Mouse (Mus musculus): ENCODE measurements at regions not wholly inside any gene's neighbourhood (a gene's known extent, or its start where the extent isn't known, plus 50 kb on each side); places are given as distances from the start of the nearest gene placed in this dataset.

GRCm38 (mm10) chr1:184451686-184452085 lies 280.7 kb downstream of the Hlx start:
- no peak for ATAC-seq (replicated peaks in 1 of 2; ENCODE audit: insufficient read depth in 1 of 2, low FRiP score in 2 of 2, low TSS enrichment in 1 of 2, low read depth in 1 of 2, poor library complexity in 2 of 2, severe bottlenecking in 2 of 2)

DNA sequence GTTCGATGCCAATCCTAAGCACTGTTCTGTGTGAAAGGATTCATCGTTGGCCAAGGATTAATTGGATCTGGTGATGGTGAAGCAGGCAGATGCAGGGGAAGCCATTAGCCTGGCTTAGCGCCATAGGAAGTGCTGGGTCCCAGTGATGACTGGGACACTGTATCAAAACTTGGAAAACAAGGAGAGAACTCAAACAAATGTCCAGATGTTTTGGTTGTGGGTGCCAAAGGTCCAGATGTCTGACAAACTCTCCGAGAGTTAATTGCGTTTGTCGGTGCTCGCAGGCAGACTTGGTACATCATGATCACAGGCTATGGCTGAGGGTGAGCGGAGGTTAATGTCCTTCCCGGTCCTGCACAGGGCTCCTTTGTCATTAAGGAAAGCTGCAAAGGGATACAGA lies 283.4 kb downstream of the Hlx start:
- ATAC-seq (replicated peaks in 1 of 2; ENCODE audit: insufficient read depth in 1 of 2, low FRiP score in 2 of 2, low TSS enrichment in 1 of 2, low read depth in 1 of 2, poor library complexity in 2 of 2, severe bottlenecking in 2 of 2): no peak

- peak; percentile 65 to 81; a peak in 2 of 4 replicates for ATAC-seq (replicated peaks in 1 of 2; ENCODE audit: insufficient read depth in 1 of 2, low FRiP score in 2 of 2, low TSS enrichment in 1 of 2, low read depth in 1 of 2, poor library complexity in 2 of 2, severe bottlenecking in 2 of 2)
These were observed 284.5 kb downstream of the Hlx start for GRCm38 (mm10) chr1:184447911-184448310.

DNA sequence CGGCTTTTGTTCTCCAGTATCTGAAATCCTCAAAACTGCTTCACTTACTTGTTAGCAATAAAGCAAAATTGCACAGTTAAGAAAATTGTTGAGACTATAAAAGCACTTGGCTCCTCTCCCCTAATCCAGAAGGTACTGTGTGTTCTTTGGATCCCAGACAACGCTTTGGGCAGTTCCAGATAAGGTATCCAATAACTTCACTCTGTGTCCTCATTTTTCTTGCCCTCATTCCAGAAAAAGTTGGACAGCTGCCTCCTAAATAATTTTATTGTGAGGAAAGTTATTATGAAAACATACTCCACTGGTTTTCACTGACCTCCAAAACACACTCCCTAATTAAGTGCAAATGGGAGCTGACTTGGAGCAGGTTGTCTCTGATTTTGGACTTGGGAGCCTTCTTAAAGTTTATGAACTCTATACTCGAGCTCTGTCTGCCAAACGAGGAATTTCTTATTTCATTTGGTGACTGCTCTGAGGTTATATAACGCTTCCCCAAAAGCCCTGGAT lies 285.2 kb downstream of the Hlx start:
- ATAC-seq (replicated peaks in 1 of 2; ENCODE audit: insufficient read depth in 1 of 2, low FRiP score in 2 of 2, low TSS enrichment in 1 of 2, low read depth in 1 of 2, poor library complexity in 2 of 2, severe bottlenecking in 2 of 2): no peak

DNA sequence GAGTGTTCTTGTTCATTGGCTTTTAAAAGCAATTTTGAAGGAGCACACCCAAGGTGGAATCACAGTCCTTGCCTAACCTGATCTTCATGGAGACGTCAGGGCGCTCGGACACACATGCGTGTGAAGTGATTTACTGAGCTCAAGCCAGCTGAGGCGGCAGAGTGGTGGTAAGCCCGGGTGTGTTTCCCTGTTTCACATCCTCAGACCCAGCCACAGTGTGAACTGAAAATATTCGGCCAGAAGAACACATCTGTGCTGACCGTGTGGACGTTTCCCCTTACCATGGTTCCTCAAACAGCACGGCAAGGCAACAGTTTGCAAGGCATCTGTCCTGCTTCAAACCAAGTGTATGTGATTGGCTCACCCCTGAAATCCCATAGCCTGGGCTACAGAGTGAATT lies 288.2 kb downstream of the Hlx start:
- 0 out of 4 replicates have a peak, but pooled peaks of 1 of the 2 experiments have one; percentile 22 for ATAC-seq (replicated peaks in 1 of 2; ENCODE audit: insufficient read depth in 1 of 2, low FRiP score in 2 of 2, low TSS enrichment in 1 of 2, low read depth in 1 of 2, poor library complexity in 2 of 2, severe bottlenecking in 2 of 2)

GRCm38 (mm10) chr1:184442701-184443100 lies 289.7 kb downstream of the Hlx start:
- no peak for ATAC-seq (replicated peaks in 1 of 2; ENCODE audit: insufficient read depth in 1 of 2, low FRiP score in 2 of 2, low TSS enrichment in 1 of 2, low read depth in 1 of 2, poor library complexity in 2 of 2, severe bottlenecking in 2 of 2)

GRCm38 (mm10) chr1:184441005-184441557 lies 291.3 kb downstream of the Hlx start:
- peak; percentile 87 to 90 for ATAC-seq (replicated peaks in 1 of 2; ENCODE audit: insufficient read depth in 1 of 2, low FRiP score in 2 of 2, low TSS enrichment in 1 of 2, low read depth in 1 of 2, poor library complexity in 2 of 2, severe bottlenecking in 2 of 2)

DNA sequence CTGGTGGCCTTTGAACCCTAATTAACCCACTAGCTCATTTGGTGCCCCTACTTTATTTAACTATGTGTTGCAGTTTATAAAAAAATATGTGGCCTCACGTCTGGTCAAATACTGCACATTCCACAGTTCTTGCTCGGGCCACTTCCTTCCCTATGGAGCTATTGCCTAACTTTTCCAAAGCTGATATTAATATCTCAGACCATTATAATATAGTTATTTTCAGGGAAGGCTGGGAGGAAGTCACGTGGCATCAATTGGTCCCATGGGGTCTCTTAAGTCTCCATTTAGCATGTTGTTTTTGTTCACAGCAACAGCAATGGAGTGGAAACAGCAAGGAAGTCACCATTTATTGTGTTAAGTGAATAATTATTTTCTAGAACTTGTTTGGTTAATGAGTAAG lies 292.9 kb downstream of the Hlx start:
- no peak for ATAC-seq (replicated peaks in 1 of 2; ENCODE audit: insufficient read depth in 1 of 2, low FRiP score in 2 of 2, low TSS enrichment in 1 of 2, low read depth in 1 of 2, poor library complexity in 2 of 2, severe bottlenecking in 2 of 2)

DNA sequence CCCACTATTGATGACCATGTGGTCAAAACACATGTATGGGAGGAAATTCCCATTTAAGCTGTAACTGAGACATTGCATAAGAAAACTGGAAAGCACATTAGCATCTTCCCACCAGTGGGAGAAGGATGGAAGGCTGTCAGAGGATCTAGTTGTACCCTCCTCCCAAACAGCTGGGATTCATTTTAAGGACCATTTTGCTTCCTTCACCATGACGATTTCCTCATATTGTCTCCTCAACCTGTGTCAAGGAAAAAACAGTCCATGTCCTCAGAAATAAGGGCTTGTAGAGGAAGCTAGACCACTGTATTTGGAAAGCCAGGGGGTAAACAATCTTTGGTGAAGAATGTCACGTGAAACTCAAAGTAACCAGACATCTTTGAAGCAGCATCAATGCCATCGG lies 296.0 kb downstream of the Hlx start:
- no peak for ATAC-seq (replicated peaks in 1 of 2; ENCODE audit: insufficient read depth in 1 of 2, low FRiP score in 2 of 2, low TSS enrichment in 1 of 2, low read depth in 1 of 2, poor library complexity in 2 of 2, severe bottlenecking in 2 of 2)

DNA sequence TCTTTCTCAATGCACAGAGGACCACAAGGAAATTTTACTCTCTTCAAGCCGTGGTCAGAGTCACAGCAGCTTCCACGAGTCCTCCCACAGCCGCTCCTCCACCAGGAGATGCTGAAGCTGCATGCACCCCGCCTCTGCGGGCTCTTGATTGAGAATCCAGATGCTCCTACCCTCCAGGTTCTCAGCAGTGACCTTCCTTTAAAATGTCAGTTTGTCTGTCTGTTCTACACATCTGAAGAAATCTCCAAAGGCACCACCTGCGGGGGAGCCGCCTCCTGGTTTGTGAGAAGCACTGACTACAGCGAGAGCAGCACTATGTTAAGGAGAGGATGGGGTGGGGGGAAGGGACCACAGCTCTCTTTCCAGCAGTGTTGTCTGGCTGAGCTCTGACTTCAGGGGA lies 303.8 kb downstream of the Hlx start:
- no peak for ATAC-seq (replicated peaks in 1 of 2; ENCODE audit: insufficient read depth in 1 of 2, low FRiP score in 2 of 2, low TSS enrichment in 1 of 2, low read depth in 1 of 2, poor library complexity in 2 of 2, severe bottlenecking in 2 of 2)

DNA sequence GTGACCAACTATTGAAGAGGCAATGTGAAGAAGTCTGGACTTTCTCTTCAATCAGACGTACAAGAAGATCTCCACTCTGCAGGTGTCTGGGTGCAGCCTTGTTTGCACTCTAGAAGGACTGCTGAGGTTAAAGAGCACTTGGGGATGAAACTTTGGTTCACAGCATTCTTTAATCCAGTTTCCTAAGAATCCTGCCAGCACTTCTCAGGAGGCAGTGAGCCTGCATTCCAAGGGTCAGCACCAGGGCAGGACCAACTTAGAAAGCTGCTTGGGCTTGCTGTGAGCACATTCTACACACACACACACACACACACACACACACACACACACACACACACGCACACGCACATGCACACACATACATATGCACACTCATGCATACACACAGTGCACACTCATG lies 304.4 kb downstream of the Hlx start:
- ATAC-seq (replicated peaks in 1 of 2; ENCODE audit: insufficient read depth in 1 of 2, low FRiP score in 2 of 2, low TSS enrichment in 1 of 2, low read depth in 1 of 2, poor library complexity in 2 of 2, severe bottlenecking in 2 of 2): no peak

- ATAC-seq (replicated peaks in 1 of 2; ENCODE audit: insufficient read depth in 1 of 2, low FRiP score in 2 of 2, low TSS enrichment in 1 of 2, low read depth in 1 of 2, poor library complexity in 2 of 2, severe bottlenecking in 2 of 2): no peak
These were observed 306.7 kb downstream of the Hlx start for GRCm38 (mm10) chr1:184425694-184426093.

- no peak for ATAC-seq (replicated peaks in 1 of 2; ENCODE audit: insufficient read depth in 1 of 2, low FRiP score in 2 of 2, low TSS enrichment in 1 of 2, low read depth in 1 of 2, poor library complexity in 2 of 2, severe bottlenecking in 2 of 2)
These were observed 308.4 kb downstream of the Hlx start for GRCm38 (mm10) chr1:184424035-184424434.

DNA sequence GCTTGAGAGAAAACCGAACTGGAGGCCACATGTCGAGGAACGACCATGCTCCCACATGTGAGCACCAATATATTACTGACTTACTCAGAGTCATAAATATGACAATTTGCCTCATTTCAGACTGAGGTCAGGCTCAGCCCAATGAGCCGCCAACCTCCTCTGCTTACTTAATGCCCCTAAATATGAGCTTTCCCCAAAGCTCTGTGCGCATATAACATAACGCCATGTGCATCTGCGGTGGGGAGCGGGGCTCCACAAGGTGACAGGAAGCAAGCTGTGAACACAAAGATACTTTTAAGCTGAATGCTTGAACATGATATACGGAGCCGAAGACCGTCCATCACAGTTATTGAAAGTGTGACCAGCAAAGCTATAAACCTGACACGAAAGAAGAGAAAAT lies 319.8 kb downstream of the Hlx start:
- no peak for ATAC-seq (replicated peaks in 1 of 2; ENCODE audit: insufficient read depth in 1 of 2, low FRiP score in 2 of 2, low TSS enrichment in 1 of 2, low read depth in 1 of 2, poor library complexity in 2 of 2, severe bottlenecking in 2 of 2)

DNA sequence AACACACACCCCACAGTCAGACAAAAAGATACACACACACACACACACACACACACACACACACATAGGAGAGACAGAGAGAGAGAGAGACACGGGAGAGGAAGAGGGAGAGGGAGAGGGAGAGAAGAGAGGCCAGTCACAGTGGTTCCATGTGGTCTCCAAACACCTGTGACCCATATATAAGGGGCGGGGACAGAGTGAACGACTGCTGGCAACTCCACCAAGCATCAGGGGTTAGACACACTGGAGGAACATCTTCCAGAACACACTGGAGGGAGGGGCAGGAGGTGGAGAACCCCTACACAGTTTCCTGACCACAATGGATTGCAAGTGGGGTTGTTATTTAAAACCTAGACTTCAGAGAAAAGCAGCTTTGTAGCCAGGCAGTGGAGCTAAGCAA lies 321.4 kb downstream of the Hlx start:
- no peak for ATAC-seq (replicated peaks in 1 of 2; ENCODE audit: insufficient read depth in 1 of 2, low FRiP score in 2 of 2, low TSS enrichment in 1 of 2, low read depth in 1 of 2, poor library complexity in 2 of 2, severe bottlenecking in 2 of 2)

GRCm38 (mm10) chr1:184409986-184410385 lies 322.4 kb downstream of the Hlx start:
- no peak for ATAC-seq (replicated peaks in 1 of 2; ENCODE audit: insufficient read depth in 1 of 2, low FRiP score in 2 of 2, low TSS enrichment in 1 of 2, low read depth in 1 of 2, poor library complexity in 2 of 2, severe bottlenecking in 2 of 2)

GRCm38 (mm10) chr1:184402985-184403384 lies 329.4 kb downstream of the Hlx start:
- no peak; a peak in 1 of 4 replicates for ATAC-seq (replicated peaks in 1 of 2; ENCODE audit: insufficient read depth in 1 of 2, low FRiP score in 2 of 2, low TSS enrichment in 1 of 2, low read depth in 1 of 2, poor library complexity in 2 of 2, severe bottlenecking in 2 of 2)

DNA sequence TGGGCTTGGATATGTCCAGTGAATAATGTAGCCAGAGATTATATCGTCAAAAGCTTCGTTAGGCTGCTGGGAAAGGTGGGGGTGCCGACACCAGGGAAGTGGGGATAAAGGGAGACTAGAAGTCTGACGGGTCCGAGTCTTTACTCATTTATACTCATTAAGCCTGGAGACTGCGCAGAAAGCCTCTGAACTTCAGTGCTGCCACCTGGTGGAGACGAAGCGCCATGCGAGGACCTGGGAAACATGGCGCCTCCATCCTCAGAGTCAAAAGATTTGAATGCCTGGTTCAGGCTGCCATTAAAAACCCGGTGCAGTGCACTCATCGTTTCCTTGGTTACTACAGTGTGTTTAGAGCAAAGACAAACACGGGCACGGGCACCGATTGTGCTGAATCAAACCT lies 337.2 kb downstream of the Hlx start:
- ATAC-seq (replicated peaks in 1 of 2; ENCODE audit: insufficient read depth in 1 of 2, low FRiP score in 2 of 2, low TSS enrichment in 1 of 2, low read depth in 1 of 2, poor library complexity in 2 of 2, severe bottlenecking in 2 of 2): peak; percentile 68 to 78

DNA sequence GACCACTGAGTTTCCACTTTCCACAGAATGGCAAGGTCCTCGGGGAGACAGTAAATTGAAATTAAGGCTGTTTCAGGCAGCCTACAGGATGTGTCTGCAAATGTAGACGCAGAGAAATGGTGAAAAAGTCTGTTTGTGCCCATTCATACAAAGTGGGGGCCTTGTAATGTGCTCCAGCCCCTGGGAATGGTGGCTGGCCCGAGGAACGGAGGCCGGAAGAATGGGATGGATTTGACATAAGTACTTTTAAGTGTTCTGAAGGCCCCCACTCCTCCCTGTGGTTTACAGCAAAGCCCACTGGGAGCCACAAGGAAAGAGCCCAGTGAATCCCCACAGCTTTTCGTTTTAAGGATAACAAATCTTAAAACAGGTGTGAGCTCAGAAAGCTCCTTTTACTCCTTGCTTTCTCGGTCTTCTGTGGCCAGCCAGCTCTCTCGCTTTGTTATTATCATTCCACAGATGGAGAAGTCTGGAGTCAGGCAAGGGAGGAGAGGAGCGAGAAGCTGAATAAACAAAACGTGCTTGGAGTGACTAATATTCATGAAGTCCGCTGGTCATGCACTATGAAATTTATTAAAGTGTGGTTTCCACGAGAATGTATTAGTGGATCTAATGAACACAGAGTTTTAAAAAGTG lies 337.7 kb downstream of the Hlx start:
- no peak for ATAC-seq (replicated peaks in 1 of 2; ENCODE audit: insufficient read depth in 1 of 2, low FRiP score in 2 of 2, low TSS enrichment in 1 of 2, low read depth in 1 of 2, poor library complexity in 2 of 2, severe bottlenecking in 2 of 2)
